Mouse (Mus musculus) heart, embryonic 11.5 days (tissue): ENCODE measurements around the gene Gm28308. TPM values are rescaled to one million over a fixed set of nuclear protein-coding genes. Genes with fewer than 3 reads are reported as not detected.

Experiments used
- ATAC-seq: fragments of 200-750 bp; cut with Nextera tagmentation; replicated peaks from 2 replicates; pipeline ENCODE4 v1.8.0; 2017; ENCODE audit warnings: moderate library complexity; ENCODE audit not compliant: insufficient number of reproducible peaks, low FRiP score, low TSS enrichment
- H3K27ac ChIP-seq: fragments of 300-500 bp; sonication (generic); 2 replicates; pipeline ENCODE4 v1.5.1; 2014; ENCODE audit warnings: mild to moderate bottlenecking, low read depth, low read length
- H3K27me3 ChIP-seq: fragments of 300-500 bp; sonication (generic); 2 replicates; pipeline ENCODE4 v1.6.1; 2014; ENCODE audit warnings: mild to moderate bottlenecking, low read length, mixed read lengths; ENCODE audit not compliant: control insufficient read depth, insufficient read depth
- H3K36me3 ChIP-seq: fragments of 300-500 bp; sonication (generic); 2 replicates; pipeline ENCODE4 v1.6.1; 2014; ENCODE audit warnings: mild to moderate bottlenecking, low read length, moderate library complexity, mixed read lengths; ENCODE audit not compliant: control insufficient read depth, insufficient read depth
- H3K4me1 ChIP-seq: fragments of 300-500 bp; sonication (generic); 2 replicates; pipeline ENCODE4 v1.6.1; 2014; ENCODE audit warnings: low read length; ENCODE audit not compliant: control insufficient read depth, insufficient read depth
- H3K4me2 ChIP-seq: fragments of 300-500 bp; sonication (generic); 2 replicates; pipeline ENCODE4 v1.6.1; 2014; ENCODE audit warnings: mild to moderate bottlenecking, moderate library complexity
- H3K4me3 ChIP-seq: fragments of 300-500 bp; sonication (generic); 2 replicates; pipeline ENCODE4 v1.5.1; 2014; ENCODE audit warnings: low read depth, low read length
- H3K9ac ChIP-seq: fragments of 300-500 bp; sonication (generic); 2 replicates; pipeline ENCODE4 v1.6.1; 2014; ENCODE audit warnings: mild to moderate bottlenecking, low read depth, low read length, moderate library complexity
- H3K9me3 ChIP-seq: fragments of 300-500 bp; sonication (generic); replicated peaks from 2 replicates; pipeline ENCODE4 v1.6.1; 2016; ENCODE audit warnings: low read length; ENCODE audit not compliant: control insufficient read depth
- WGBS: fragments of 180-500 bp; shearing (Covaris S2); extraction: QIAGEN DNeasy Blood & Tissue Kit; methylation state at CpG from one replicate; pipeline ENCODE4 v1.1.7; 2014; ENCODE audit not compliant: insufficient replicate concordance; 5-methylcytosine and 5-hydroxymethylcytosine counted together
- polyA plus RNA-seq: library from polyadenylated mRNA; unstranded; fragments of >200 nt; fragmentation: Nextera tagmentation; extraction: Ambion mirVana; gene quantifications from 2 replicates; pipeline ENCODE4 v1.2.1, GENCODE M21; 2014

Gene Gm28308
- polyA plus RNA-seq, 1 experiment from 2014 or later = not detected

- Histone ChIP-seq H3K27me3 (peaks cover 90% of the 10 kb centered on the region), H3K36me3 (no peaks in the 10 kb centered on the region), H3K4me2 (peak overlapping the region; percentile 42), H3K4me3 (0 out of 2 replicates have a peak overlapping the region, but pooled peaks have one; percentile 5), H3K9ac (no peak overlapping the region; the same call in 1 of the 2 replicates), H3K4me1 (peaks cover 10% of the 10 kb centered on the region; the same call in 1 of the 2 replicates), H3K27ac (peak overlapping the region; percentile 46; the same call in 1 of the 2 replicates), H3K9me3 (no peaks in the 10 kb centered on the region)
- WGBS = 13% methylated on average over 16 of the region's 16 CpGs
- no peak for ATAC-seq
These were observed 43.5 kb downstream of the Gm28308 start for GRCm38 (mm10) chr6:52169499-52170165.

GRCm38 (mm10) chr6:52168191-52169055 lies 44.7 kb downstream of the Gm28308 start:
- 0 out of 2 replicates have a peak overlapping the region, but pooled peaks have one; percentile 12 for H3K27ac ChIP-seq
- H3K4me2 ChIP-seq = peak overlapping the region; percentile 46
- no peaks in the 10 kb centered on the region for H3K9me3 ChIP-seq
- 3% methylated on average over 42 of the region's 42 CpGs for WGBS
- H3K27me3 ChIP-seq = peaks cover 93% of the 10 kb centered on the region
- peaks cover 10% of the 10 kb centered on the region for H3K4me1 ChIP-seq
- H3K9ac ChIP-seq = peak overlapping the region; percentile 47; the same call in 1 of the 2 replicates
- no peak for ATAC-seq
- no peaks in the 10 kb centered on the region for H3K36me3 ChIP-seq
- H3K4me3 ChIP-seq = peak overlapping the region; percentile 13

GRCm38 (mm10) chr6:52167736-52168161 lies 45.4 kb downstream of the Gm28308 start:
- H3K27me3 ChIP-seq = peaks cover 93% of the 10 kb centered on the region
- peak overlapping the region; percentile 46 for H3K4me2 ChIP-seq
- ATAC-seq = no peak

GRCm38 (mm10) chr6:52167176-52167575 lies 46.0 kb downstream of the Gm28308 start:
- ATAC-seq = no peak
- Histone ChIP-seq H3K4me3 (no peak overlapping the region), H3K9me3 (no peaks in the 10 kb centered on the region), H3K4me2 (peak overlapping the region; percentile 46), H3K36me3 (no peaks in the 10 kb centered on the region), H3K4me1 (peaks cover 10% of the 10 kb centered on the region), H3K9ac (no peak overlapping the region), H3K27me3 (peaks cover 91% of the 10 kb centered on the region), H3K27ac (peak overlapping the region; percentile 55; the same call in 1 of the 2 replicates)
- 18% methylated on average over 1 of the region's 1 CpGs for whole genome bisulfite sequencing

More at GRCm38 (mm10) chr6:52167736-52168161, 45.4 kb downstream of the Gm28308 start:
- Histone ChIP-seq H3K9me3 (no peaks in the 10 kb centered on the region), H3K4me3 (peak overlapping the region; percentile 15; the same call in 1 of the 2 replicates), H3K27ac (0 out of 2 replicates have a peak overlapping the region, but pooled peaks have one; percentile 22), H3K36me3 (no peaks in the 10 kb centered on the region), H3K4me1 (peaks cover 10% of the 10 kb centered on the region), H3K9ac (no peak overlapping the region)
- WGBS = 9% methylated on average over 14 of the region's 14 CpGs

GRCm38 (mm10) chr6:52166431-52167077 lies 46.6 kb downstream of the Gm28308 start:
- ATAC-seq = no peak
- no peak overlapping the region for H3K9ac ChIP-seq
- H3K4me3 ChIP-seq = no peak overlapping the region
- H3K36me3 ChIP-seq = no peaks in the 10 kb centered on the region
- H3K4me2 ChIP-seq = peak overlapping the region; percentile 22
- 6% methylated on average over 4 of the region's 4 CpGs for WGBS
- peaks cover 90% of the 10 kb centered on the region for H3K27me3 ChIP-seq
- peaks cover 10% of the 10 kb centered on the region for H3K4me1 ChIP-seq
- H3K27ac ChIP-seq = peak overlapping the region; percentile 55; the same call in 1 of the 2 replicates
- H3K9me3 ChIP-seq = no peaks in the 10 kb centered on the region

- Histone ChIP-seq H3K36me3 (no peaks in the 10 kb centered on the region), H3K9me3 (no peaks in the 10 kb centered on the region), H3K27me3 (peaks cover 89% of the 10 kb centered on the region), H3K4me2 (peak overlapping the region; percentile 49), H3K27ac (peak overlapping the region; percentile 37; the same call in 1 of the 2 replicates), H3K4me1 (peaks cover 8% of the 10 kb centered on the region), H3K4me3 (peak overlapping the region; percentile 25), H3K9ac (peak overlapping the region; percentile 29; the same call in 1 of the 2 replicates)
- WGBS = 2% methylated on average over 28 of the region's 28 CpGs
- ATAC-seq = no peak
These were observed 47.4 kb downstream of the Gm28308 start for GRCm38 (mm10) chr6:52165441-52166370.

GRCm38 (mm10) chr6:52164626-52165440 lies 48.3 kb downstream of the Gm28308 start, which contains the start of gene Hoxa2:
Hoxa2 (minus strand) TSS chr6:52164831.
- Histone ChIP-seq H3K27ac (peak within 1 kb of the TSS; percentile 37), H3K4me2 (peak within 1 kb of the TSS; percentile 49), H3K9ac (peak within 1 kb of the TSS; percentile 58), H3K4me3 (peak within 1 kb of the TSS; percentile 32), H3K36me3 (no peaks in the 10 kb centered on the region), H3K4me1 (peaks cover under 1% of the 10 kb centered on the region; the same call in 1 of the 2 replicates), H3K9me3 (no peaks in the 10 kb centered on the region), H3K27me3 (peaks cover 89% of the 10 kb centered on the region)
- ATAC-seq = no peak
- WGBS = under 1% methylated on average over 25 of the region's 25 CpGs
